Mouse (Mus musculus): ENCODE data around the gene Gdf9.

DNA sequence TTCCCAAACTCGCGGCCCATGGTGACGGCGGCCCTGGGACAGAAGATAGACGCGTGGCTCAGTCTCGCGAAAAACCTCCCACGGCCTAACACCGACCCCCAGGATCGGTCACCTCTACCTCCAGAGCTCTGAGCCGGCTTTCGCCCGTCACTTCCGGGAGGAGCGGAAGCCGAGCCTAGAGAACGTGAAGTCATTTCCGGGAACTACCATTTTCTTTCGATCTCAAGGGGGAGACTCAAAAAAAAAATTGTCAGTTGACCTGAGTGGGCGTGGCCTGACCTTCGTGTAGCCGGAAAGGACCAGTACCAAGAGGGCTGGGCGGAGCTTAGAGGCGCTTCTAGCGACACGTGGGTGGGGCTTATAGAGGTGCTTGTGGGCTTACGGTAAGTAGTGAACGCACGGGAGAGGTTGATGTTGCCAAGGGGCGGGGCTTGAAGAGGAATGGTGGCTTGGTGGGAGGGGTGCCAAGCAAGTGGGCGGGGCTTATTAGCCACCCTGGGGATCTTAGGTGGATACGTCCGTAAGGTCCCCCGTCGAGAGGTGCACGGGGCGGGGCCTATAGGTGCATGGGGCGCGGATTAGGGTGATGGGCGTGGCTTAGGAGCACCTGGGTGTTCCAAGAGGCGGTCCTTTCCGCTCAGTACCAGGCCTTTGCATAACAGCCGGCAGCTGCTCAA, at the start of gene Gdf9, which contains the start of gene Uqcrq:
- TF ChIP-seq CTCF (IDR thresholded peaks at IDR 0.05; ENCODE audit: low read depth): no peak
- TF ChIP-seq EP300 (IDR thresholded peaks at IDR 0.05; ENCODE audit: low read depth): peak; percentile 82

Data from heart, postnatal 0 days (tissue).